Mouse (Mus musculus) layer of hippocampus, adult 9-10 months (tissue): ENCODE data around the gene Sppl2b.
A peak's percentile ranks its signal among the peaks of the same experiment; 100 is the strongest.
"Not testable (repeated sequence)": the region's sequence is repeated elsewhere in the genome, so short reads cannot be mapped to it uniquely, and the experiment has no call there.

Experiments
- DNase-seq: peaks from one replicate; pipeline ENCODE4 v3.0.0; 2022; ENCODE audit warnings: low spot score

Gene Sppl2b

DNA sequence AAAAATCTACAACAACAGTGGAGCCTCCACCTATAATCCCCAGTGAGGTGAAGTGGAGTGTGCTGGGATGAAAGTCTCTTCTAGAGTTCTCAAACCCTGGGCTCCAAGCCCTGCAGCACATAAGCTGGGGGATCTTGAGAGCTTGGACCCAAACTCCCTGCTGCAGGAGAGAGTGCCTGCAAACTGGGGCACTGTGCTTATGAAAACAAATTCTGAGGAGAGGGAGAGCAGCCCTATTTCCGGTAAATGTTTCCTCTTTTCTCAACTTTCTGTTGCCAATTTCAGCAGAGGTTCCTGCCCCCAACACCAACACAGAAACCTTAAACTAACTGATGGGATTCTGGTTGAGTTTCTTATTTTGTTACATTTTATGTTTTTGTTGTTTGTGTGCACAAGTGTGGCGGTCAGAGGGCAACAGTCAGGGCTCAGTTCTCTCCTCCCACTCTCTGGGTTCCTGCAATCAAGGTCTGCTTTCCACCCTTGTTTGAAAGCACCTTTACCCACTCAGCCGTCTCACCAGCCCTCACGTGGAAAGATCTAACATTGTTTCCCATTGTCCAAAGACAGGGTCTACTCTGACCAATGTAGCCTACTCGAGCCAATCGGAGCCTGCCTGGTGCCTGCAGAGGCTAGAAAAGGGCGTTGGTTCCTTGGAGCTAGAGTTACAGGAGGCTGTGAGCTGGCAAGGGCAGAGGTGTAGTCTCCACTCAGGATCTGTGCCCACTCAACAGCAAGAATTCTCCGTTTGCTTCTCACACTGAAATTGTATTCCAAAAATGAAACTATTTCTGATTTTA is 31.0 kb upstream of the Sppl2b start:
- DNase-seq: no peak

DNA sequence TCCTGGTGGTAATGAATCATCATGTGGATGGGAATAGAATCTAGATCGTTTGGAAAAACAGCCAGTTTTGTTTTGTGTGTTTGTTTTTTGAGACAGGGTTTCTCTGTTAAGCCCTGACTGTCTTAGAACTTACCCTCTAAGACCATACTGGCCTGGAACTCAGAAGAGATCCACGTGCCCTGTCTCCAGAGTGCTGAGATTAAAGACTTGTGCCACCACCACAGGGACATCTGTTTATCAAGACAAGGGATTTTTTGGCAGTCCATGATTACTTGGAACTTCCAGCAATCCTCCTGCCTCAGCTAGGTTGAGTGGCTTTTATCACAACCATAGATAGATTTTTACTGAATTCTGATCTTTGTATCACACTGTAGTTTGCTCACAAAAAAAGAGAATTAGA is 30.2 kb upstream of the Sppl2b start:
- DNase-seq: no peak

DNA sequence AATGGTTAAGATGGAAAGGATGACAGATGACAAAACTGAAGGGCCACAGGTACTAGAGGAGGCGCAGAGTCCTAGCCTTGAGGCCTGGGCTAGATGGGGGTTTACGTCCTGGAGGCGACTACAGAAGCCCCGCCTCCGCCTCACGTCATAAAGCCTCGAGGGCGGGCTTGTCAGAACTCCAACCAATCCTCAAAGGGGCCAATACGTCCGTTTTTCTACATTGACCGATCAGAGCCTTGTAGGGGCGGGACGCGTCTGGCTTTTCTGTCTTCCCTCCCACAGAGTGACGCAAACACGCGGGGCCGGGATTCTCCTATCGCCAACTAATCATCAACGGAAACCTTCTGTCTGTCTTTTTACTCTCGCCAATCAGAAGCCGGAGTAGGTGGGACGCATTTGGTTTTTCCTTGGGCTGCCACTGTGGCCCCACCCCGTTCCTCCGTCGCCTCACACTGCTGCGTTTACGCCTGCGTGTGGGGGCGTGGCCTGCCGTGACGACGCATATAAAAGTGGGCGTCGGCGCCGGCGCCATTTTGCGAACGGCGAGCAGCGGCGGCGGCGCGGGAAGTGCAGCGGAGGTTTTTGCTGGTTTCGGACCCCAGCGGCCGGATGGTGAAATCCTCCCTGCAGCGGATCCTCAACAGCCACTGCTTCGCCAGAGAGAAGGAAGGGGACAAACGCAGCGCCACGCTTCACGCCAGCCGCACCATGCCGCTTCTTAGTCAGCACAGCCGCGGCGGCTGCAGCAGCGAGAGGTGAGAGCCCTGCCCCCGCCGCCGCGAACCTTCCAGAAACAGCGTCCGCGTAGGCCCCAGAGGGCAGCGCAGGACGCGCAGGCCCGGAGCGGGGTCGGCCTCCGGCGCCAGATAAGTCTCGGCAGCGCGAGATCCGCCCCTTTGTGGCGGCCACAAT is 28.7 kb upstream of the Sppl2b start, which contains the start of gene Oaz1:
Oaz1 (plus strand) TSS at position 506 of the 912 bp plus-strand sequence.
- DNase-seq: peak; percentile 99

DNA sequence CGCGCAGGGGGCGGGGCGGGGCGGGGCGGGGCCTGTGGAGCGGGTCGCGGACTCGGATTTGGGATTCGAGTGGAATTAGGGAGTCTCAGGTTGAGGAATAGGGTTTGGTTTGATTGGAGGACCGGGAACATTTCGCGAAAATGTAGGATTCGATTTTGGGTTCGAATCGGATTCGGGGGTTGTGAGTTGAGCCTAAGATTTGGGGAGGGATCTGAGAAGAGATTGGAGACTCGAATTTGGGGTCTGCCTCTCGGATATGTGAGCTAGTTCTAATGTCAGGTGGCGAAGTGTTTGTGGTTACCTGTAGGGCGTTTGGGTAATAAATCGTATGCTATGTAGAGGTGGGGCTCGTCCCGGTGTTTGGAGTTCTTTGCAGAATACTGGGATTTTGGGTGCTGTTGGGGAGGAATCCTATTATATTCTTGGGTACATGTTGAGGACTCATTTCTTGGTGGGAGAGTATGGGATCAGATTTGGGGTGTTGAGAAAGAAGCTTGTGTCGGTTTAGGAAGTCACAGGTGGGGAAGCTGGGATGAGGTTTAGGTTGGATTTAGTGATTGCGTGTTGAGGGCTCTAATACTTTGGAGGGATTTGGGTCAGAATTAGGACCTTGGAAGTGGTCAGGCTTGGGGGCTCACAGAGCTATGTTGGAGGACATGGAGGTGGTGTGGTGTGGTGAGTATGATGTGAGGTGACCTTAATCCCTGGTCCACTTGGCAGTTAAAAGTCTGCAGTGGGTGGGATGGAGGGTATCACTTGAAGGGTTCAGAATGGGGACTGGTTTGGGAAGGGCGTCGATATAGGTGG is 27.8 kb upstream of the Sppl2b start:
- no peak for DNase-seq

DNA sequence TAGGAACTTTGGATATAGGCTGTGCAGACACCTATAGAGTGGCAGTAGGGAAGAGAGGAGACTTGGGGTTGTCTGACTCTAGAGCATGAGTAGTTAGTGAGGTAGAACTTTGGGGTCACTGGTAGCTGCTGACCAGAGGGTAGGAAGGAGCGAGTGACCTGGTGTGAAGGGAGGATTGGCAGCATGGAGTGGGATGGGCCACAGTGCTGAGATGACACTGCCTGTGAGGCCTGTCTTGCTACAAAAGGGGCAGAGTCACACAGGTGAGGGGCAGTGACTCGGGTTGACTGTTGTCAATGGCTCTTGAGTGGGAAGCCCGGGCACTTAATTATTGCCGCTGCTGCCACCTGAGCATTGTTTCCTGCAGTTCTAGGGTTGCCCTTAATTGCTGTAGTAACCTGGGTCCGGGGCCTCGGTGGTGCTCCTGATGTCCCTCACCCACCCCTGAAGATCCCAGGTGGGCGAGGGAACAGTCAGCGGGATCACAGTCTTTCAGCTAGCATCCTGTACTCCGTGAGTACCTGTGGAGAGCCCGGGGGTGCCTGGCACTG is 27.1 kb upstream of the Sppl2b start:
- no peak for DNase-seq

DNA sequence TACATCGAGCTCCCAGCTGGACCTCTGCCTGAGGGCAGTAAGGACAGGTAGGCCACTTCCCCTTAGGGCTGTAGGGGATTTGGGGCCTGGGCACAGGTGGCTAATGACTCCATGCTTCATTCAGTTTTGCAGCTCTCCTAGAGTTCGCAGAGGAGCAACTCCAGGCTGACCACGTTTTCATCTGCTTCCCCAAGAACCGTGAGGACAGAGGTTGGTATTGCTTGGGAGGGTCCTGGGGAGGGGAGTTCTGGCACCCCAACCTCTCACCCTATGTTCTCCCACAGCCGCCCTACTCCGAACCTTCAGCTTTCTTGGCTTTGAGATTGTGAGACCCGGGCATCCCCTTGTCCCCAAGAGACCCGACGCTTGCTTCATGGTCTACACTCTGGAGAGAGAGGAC is 26.5 kb upstream of the Sppl2b start:
- DNase-seq: not testable (repeated sequence)

DNA sequence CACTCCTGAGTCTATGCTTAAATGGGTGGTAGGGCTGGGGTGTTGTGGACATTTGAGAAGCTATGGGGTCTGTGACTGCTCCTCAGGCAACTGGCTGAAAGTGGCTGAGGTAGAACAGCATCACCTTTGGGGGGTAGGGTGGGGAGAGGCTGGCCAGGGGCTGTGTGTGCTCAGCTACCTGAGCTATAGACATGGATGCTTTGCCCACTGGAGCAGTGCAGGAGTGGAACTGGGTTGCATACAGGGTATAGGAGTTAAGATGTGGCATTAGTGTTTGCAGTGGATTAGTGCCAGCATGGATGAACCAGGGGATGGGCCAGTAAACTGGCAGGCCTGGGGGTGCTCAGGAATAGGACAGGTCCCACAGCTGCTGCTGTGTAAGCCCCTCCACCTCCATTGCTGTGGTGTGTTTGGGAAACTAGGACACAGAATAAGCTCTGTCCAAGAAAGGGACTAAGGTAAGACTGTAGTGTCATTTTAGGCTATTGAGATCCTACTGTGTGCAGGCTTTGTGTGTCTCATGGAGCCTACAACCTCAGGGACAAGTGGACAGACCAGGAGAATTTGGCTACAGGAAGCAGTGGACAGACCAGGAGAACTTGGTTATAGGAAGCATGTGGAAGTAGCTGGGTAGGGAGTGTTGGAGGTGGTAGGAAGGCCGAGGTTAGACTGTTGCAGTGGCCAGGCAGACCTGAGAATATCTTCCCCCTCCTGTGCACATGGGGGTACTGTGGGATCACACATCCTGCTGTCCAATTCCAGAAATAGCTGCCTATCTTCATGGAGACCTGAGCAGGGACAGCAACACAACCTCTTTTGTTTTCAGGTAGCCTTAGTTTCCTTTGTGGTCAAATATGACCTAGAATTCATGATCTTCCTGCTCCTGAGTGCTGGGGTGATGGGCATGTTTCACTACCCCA is 25.5 kb upstream of the Sppl2b start:
- no peak for DNase-seq

DNA sequence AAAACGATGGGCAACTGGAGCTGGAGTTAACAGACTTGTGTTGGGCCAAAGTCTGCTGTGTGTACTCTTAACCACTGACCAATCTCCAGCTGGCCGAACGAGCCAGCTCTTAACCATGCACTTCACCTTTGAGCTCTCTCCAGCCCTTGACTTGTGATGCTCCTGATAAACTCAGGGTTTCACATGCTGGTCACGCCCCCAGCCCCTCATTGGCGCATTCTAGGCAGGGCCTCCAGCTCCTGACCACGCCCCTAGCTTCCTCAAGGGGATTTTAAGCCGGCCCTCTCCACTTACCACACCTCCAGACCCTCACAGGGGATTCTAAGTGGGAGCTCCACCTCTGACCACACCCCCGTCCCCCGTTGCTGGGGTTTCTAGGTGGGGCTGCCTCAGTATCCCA is 23.9 kb upstream of the Sppl2b start:
- DNase-seq: no peak

DNA sequence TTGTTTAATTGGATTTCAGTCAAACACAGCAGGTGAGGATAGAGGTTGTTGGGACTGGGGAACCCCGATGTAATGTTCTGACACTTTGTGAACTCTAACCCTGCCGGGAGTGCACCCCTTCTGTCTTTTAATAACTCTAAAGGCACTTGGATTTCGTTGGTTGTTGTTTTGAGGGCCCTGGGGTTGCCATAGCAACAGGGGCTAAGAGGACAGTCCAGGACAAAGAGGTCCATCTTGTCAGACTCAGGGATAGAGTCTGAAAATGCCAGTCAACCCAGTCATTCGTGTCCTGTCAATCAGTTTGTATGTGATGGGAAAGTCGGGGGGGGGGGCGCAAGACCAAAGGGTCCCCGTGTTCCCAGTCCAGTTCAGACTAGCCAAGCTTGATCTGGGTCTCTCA is 22.3 kb upstream of the Sppl2b start:
- no peak for DNase-seq

DNA sequence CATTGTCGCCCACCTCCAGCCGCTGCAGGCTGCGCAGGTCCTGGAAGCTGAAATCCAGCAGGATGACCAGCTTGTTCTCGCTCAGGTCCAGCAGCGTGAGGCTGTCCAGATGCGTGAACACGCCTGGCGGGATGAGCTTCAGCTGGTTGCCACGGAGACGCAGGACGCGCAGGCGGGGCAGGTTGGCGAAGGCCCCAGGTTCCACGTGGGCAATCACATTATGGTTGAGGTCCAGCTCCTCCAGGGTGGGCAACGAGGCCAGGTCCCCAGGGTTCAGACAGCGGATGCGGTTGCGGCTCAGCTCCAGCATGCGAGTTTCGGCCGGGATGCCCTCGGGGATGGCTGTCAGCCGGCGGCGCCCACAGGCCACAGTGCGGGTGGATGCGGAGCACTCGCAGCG is 19.5 kb upstream of the Sppl2b start:
- no peak for DNase-seq

DNA sequence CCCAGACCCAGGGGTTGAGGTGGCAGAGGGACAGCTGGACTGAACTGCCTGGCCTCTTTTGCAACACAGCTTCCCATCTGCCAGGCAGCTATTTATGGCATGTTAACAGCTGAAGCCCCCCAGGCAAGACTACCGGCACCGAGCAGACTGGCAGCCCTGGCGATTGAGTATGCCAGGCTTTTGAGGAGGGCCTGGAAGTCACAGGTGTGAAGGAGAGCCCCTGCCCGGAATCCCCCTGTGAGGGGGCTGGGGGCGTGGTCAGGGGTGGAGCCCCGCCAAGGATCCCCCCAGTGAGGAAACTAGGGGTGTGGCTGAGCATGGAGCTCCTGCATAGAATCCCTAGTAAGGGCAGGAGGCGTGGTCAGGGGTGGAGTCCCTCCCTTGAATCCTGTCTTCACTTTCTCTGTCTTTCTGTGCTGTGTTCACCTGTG is 18.1 kb upstream of the Sppl2b start:
- no peak for DNase-seq

DNA sequence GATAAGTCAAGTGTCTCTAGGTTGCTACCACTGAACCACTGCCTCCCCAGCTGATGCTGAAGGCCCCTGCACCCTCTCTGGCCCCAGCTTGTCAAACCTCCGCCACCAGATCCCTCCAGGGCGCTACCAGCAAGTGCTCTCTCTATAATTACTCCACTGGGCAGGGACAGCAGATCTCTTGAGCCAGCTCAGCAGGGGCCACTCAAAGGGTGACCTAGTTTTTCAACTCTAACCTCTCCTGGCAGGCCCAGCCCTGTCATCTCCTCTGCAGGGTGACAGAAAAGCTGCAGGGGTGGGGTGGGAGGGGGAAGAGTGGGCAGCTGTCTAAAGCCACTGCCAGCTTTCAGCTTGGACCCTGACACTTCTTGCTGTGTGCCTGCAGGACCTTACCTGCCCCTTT is 17.2 kb upstream of the Sppl2b start:
- DNase-seq: no peak

DNA sequence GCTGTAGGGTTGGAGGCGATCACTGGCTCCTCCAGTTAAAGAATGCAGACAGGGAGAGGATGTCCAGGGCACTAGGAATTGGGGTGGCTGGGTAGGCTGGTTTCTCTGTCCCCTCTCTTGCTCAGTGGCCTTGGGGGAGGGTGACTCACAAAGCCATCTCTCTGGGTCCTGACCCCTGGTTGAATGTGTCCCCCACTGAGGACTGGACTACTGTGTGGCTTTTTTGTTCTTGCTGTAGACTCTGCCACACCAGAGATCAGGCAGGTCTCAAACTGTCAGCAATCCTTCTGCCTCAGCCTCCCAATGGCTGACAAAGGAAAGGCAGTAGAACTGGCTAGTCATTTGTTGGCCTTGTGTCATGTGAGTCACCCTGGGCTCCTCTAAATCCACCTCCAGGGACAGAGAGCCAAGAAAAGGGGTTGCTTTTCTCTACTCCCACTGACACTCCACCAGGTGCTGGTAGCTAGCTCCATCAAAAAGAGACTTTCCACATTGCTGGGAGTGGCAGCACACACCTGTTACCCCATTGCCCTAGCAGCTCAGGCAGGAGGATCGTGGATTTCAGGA is 16.6 kb upstream of the Sppl2b start:
- no peak for DNase-seq

DNA sequence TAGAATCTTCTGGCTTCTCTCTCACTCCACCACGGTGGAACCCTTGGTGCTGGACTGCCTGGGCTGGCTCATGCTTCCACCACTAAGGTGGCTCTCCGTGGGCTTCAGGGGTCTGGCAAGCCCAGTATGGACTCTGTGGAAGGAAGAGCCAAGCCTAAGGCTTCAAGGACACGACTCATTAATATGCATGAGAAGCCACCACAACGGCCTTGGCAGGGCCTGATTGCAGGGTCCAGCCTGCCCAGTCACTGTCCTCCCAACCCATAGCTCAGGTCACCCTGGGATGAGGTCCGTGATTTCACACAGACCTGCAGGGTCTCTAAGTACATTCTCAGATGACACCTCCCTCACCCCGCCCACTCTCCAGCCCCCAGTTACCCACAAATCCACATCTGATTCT is 15.2 kb upstream of the Sppl2b start:
- no peak for DNase-seq

DNA sequence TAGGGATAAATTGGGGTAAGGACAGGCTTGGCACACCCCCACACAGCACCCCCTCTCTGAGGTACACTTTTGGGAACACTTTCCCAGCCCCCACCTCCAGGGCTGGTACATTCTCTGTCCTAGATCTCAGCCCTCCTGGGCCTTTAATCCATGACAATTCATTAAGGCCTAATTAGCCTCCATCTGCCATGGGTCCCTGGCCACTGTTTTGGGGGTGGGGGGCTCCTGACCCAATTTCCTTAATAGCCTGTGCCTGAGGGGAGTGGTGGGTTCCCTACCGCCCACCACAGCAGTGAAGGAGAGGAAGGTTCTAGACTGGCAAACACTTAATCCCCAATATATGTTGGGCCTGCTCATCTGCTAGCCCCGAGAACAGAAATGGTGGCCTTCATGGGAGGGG is 13.4 kb upstream of the Sppl2b start:
- DNase-seq: no peak

DNA sequence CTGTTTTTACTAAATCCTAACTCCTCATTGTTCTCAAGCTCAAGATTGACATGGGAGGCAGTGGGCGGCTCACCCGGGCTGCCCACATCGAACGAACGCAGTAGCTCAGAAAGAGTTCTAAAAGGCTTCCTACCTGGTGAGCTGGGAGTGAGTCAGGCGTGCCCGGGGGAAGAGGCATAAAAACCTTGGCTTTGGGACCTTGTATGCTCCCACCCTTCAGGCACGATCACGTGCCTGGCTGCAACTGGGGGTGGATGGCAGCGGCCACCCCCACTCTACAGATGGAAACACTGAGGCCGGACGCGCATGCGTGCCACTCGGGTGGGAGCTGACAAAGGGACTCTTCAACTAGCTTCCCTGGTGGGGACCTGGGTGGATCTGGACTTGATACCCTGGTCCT is 12.7 kb upstream of the Sppl2b start:
- no peak for DNase-seq

DNA sequence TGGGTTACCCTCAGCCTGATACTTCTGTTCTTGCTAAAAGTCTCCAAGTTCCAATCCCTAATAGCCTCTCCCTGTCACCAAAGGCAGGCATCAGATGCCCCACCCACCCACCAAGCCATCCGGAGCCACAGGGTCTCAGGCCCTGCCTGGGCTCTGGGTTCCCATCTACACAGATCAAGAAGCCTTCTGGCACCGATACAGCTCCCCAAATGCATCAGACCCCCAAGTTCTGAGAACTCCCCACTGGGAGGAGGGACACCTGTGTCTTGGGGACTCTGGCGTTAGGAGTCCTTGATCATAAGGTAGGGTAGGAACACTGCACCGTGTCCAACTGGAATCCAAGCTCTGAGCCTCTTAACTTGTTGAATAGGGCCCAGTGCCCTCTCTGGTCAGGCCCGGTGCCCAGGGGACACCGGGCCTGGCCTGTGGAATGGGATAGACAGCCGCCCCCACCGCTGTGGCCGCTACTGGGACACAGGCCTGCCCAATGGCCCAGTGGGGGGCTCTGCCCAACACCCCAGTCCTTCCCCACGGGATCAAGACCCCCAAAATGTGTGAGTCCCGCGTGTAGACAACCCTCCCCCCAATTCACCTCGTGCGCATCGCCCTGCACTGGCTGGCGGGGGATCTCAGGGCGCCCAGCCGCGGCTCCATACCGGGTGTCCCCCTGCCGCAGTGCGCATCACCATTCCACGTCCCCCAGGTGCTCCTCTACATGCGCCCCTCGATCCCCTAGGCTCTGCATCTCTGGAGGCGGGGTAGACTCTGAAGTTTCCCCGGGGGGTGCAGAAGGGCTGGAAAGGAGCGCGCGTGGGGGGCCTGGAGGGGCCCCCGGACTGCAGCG is 11.8 kb upstream of the Sppl2b start:
- no peak for DNase-seq

DNA sequence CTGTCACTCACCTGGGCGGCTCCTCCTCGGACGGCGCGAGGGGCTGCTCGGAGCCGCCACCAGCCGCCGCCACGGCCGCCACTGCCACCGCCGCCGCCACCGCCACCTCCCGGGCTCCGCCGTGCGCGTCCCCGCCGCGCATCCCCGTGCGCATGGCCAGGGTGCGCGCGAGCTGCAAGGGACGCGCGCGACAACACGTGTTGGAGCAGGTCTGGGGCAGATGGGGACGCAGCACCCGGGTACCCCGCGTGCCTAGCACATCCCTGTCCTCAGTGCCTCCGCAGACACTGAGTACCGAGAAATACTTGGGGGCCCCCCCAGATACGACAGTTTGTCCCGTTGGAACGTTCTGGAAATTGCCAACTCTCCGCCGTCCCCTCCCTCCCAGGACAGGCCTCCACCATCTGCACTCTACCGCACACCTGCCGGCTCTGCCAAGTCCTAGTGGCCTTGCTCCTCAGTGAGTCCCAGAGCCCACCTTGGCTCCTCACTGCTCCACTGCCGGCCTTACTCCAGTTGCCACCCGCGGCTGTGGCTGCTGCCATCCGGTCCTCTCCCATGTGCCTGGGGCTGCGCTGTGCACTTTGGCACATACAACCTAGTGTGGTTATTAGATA is 11.0 kb upstream of the Sppl2b start, which contains the start of gene Lingo3:
Lingo3 (minus strand) TSS at position 109 of the 617 bp plus-strand sequence.
- no peak for DNase-seq

DNA sequence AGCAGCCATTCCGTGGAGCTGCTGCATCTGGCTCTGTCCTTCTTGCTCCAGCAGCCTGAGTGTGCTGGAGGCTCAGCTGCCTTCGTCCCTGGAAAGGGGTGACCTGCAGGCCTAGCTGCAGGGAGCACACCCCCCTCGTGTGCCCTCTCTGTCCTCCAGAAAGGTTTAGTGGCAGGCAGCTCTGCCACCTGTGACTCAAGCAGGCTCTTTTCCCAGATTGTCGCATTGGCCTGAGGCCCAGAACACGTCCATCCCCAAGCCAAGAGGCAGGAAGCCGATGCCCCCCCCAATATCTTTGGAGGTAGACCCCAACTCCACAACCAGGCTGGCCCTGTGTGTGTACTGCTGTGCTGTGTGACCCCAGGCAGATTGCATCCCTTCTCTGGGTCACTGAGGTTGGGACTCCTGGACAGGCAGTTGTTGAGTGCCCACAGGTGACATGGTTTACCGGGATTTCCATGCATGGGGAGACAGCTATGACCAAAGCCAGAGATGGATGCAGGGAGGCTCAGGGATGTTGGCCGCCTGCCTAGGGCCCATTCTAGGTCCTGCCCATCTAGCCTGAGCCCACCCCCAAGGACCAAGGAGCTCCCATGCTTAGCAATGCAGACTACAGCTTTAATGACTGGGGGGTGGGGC is 9.9 kb upstream of the Sppl2b start:
- no peak for DNase-seq
